Mouse (Mus musculus) kidney, postnatal 36 days (tissue): Measurements from ENCODE around the gene Tmcc3.
"Not testable (repeated sequence)": the region's sequence is repeated elsewhere in the genome, so short reads cannot be mapped to it uniquely, and the experiment has no call there.

Experiments
- DNase-seq, 2 experiments: peaks; one replicate each; pipeline ENCODE4 v3.0.0; 2021 to 2022; ENCODE audit warnings: mixed read lengths in 2 of 2

Tmcc3 gene

GRCm38 (mm10) chr10:94588976-94589375, 277.2 kb downstream of the Tmcc3 start:
- DNase-seq: no peak

- no peak for DNase-seq
Measured at GRCm38 (mm10) chr10:94595705-94596104, 284.0 kb downstream of the Tmcc3 start.

- not testable (repeated sequence) for DNase-seq
Measured at GRCm38 (mm10) chr10:94599846-94600245, 288.1 kb downstream of the Tmcc3 start.

GRCm38 (mm10) chr10:94601034-94601433, 289.3 kb downstream of the Tmcc3 start:
- no peak for DNase-seq

GRCm38 (mm10) chr10:94605491-94605890, 293.7 kb downstream of the Tmcc3 start:
- DNase-seq: no peak

- peak; percentile 84 for DNase-seq
Measured at GRCm38 (mm10) chr10:94609309-94609777, 297.6 kb downstream of the Tmcc3 start.

GRCm38 (mm10) chr10:94611228-94611968, 299.6 kb downstream of the Tmcc3 start:
- no peak for DNase-seq

- DNase-seq: no peak
Measured at GRCm38 (mm10) chr10:94611969-94612440, 300.3 kb downstream of the Tmcc3 start.

GRCm38 (mm10) chr10:94619586-94619985, 307.8 kb downstream of the Tmcc3 start:
- no peak for DNase-seq

GRCm38 (mm10) chr10:94620561-94620960, 308.8 kb downstream of the Tmcc3 start:
- DNase-seq: no peak

- DNase-seq: no peak
Measured at GRCm38 (mm10) chr10:94621420-94622225, 309.9 kb downstream of the Tmcc3 start.

GRCm38 (mm10) chr10:94622281-94622680, 310.5 kb downstream of the Tmcc3 start:
- no peak for DNase-seq

- no peak for DNase-seq
Measured at GRCm38 (mm10) chr10:94622828-94623227, 311.1 kb downstream of the Tmcc3 start.

GRCm38 (mm10) chr10:94623617-94624016, 311.9 kb downstream of the Tmcc3 start:
- DNase-seq: peak; percentile 70 to 89

GRCm38 (mm10) chr10:94625036-94625435, 313.3 kb downstream of the Tmcc3 start:
- no peak for DNase-seq

- DNase-seq: no peak
Measured at GRCm38 (mm10) chr10:94625606-94626005, 313.9 kb downstream of the Tmcc3 start.

- no peak for DNase-seq
Measured at GRCm38 (mm10) chr10:94630771-94631280, 319.1 kb downstream of the Tmcc3 start.

- DNase-seq: no peak
Measured at GRCm38 (mm10) chr10:94631541-94632113, 319.9 kb downstream of the Tmcc3 start.

GRCm38 (mm10) chr10:94632245-94632644, 320.5 kb downstream of the Tmcc3 start:
- DNase-seq: no peak

GRCm38 (mm10) chr10:94638599-94638998, 326.9 kb downstream of the Tmcc3 start:
- no peak for DNase-seq

GRCm38 (mm10) chr10:94639281-94639680, 327.5 kb downstream of the Tmcc3 start:
- no peak for DNase-seq

GRCm38 (mm10) chr10:94640067-94640466, 328.3 kb downstream of the Tmcc3 start:
- DNase-seq: no peak
